Mouse (Mus musculus) megakaryocyte, embryonic 14.5 days (primary cell): ENCODE measurements at regions not wholly inside any gene's neighbourhood (a gene's known extent, or its start where the extent isn't known, plus 50 kb on each side); places are given as distances from the start of the nearest gene placed in this dataset.

ENCODE experiments used
- FLI1 ChIP-seq: IDR thresholded peaks from 2 replicates; pipeline ENCODE4 v1.6.1; 2012; ENCODE audit warnings: low read length, inconsistent platforms, mixed read lengths
- GATA1 ChIP-seq: IDR thresholded peaks from 3 replicates; pipeline ENCODE4 v1.6.1; 2012; ENCODE audit warnings: mixed read lengths, low read length, inconsistent platforms, borderline replicate concordance

DNA sequence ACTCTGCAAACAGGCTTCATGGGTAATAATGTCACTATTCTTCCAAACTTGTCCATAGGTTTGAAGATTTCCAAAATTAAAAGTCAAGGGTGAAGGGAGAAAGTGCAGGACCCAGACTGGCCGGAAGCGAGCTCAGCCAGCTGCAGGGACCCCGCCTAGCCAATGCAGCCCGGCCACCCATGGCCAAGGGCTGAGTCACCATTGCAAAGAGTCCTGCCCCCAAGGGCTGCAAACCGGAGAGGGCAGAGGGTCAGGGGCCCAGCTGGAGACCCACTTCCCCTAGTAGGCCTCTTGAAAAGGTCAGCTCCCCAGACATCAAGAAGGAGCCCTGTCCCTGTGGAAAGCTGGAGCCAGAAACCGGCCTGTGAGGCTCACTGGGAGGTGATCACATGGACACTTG is 77.0 kb downstream of the 3100002H09Rik start:
- no peak for TF ChIP-seq GATA1
- TF ChIP-seq FLI1 = no peak
